Mouse (Mus musculus): ENCODE measurements around the gene Gprin3.

- TF ChIP-seq EP300 (IDR thresholded peaks at IDR 0.05; ENCODE audit: low read depth) = no peak
- TF ChIP-seq CTCF (IDR thresholded peaks at IDR 0.05; ENCODE audit: low read depth) = no peak
These were observed 16.9 kb downstream of the Gprin3 start for GRCm38 (mm10) chr6:59409001-59409700.
